Mouse (Mus musculus): ENCODE results near the gene Klrb1f. TPM values are rescaled to one million over a fixed set of nuclear protein-coding genes. Genes with fewer than 3 reads are reported as not detected.

The Klrb1f gene
- polyA plus RNA-seq, 1 experiment from 2014 or later = 0.25 TPM

DNA sequence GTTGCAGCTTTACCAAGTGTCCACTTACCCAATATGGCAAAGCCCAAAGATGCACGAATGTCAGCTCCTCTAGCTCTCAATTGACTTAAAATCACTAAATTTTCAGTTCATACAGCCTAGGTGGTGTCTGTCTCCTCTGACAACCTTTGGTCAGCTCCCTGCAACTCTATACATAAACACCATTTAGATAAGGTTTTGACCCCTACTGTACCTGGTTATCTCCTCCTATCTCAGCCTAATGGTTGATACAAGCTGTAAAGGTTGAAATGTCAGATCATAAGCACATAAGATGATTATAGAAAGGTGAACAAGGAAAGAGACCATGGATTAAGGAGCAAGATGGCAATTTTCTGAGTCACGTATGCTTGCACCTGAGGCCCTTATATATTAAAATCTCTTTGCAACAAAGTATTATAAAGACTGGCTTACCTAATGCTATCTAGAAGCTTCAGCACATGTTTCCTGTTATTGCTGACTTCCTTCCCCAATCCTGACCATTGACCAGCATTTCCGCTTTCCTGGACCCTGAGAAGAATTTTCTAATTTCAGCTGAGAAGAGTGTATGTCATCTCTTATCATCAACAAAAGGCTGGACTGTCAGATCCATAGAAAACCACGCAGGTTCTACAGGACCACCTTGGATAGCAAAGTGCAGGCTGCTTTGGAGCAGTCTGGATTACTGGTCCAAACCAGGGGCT is 57.3 kb downstream of the Klrb1f start:
- Histone ChIP-seq H3K36me3 (no peaks in the 10 kb centered on the region), H3K27ac (replicated peaks) (no peak overlapping the region), H3K9me3 (replicated peaks) (no peaks in the 10 kb centered on the region), H3K27me3 (ENCODE audit: low read depth, poor library complexity, severe bottlenecking) (no peaks in the 10 kb centered on the region), H3K4me3 (no peak overlapping the region), H3K4me1 (no peaks in the 10 kb centered on the region)
- no peak for DNase-seq (ENCODE audit: low spot score)
- 86% methylated on average over 4 of the region's 4 CpGs for WGBS

Other genes with a start within 250 kb of the Klrb1f start
- not detected in 2 replicates for gene Gm44511, start 219.6 kb upstream of the Klrb1f start, polyA plus RNA-seq (2016; fragmentation: Nextera tagmentation; extraction: Ambion mirVana)
- gene Klrb1b, start 219.6 kb upstream of the Klrb1f start, polyA plus RNA-seq (2016; fragmentation: Nextera tagmentation; extraction: Ambion mirVana) = not detected in 2 replicates
- 0.16 TPM in 1 of 2 replicates, not detected in the other for gene Clec2i, start 158.3 kb upstream of the Klrb1f start, polyA plus RNA-seq (2016; fragmentation: Nextera tagmentation; extraction: Ambion mirVana)
- 1.3 and 1.4 TPM in 2 replicates for gene BC035044, start 154.8 kb upstream of the Klrb1f start, polyA plus RNA-seq (2016; fragmentation: Nextera tagmentation; extraction: Ambion mirVana)
- gene Clec2g, start 111.5 kb upstream of the Klrb1f start, polyA plus RNA-seq (2016; fragmentation: Nextera tagmentation; extraction: Ambion mirVana) = not detected in 2 replicates
- gene Clec2e, start 55.0 kb downstream of the Klrb1f start, polyA plus RNA-seq (2016; fragmentation: Nextera tagmentation; extraction: Ambion mirVana) = not detected in 2 replicates
- not detected in 2 replicates for gene Clec2d, start 134.7 kb downstream of the Klrb1f start, polyA plus RNA-seq (2016; fragmentation: Nextera tagmentation; extraction: Ambion mirVana)
- 0.10 and 0.17 TPM in 2 replicates for gene Cd69, start 229.5 kb downstream of the Klrb1f start, polyA plus RNA-seq (2016; fragmentation: Nextera tagmentation; extraction: Ambion mirVana)

All from midbrain, embryonic 10.5 days (tissue).